Mouse (Mus musculus) ES-Bruce4 (cell line): ENCODE measurements at regions not wholly inside any gene's neighbourhood (a gene's known extent, or its start where the extent isn't known, plus 50 kb on each side); places are given as distances from the start of the nearest gene placed in this dataset.

Experiments
- H3K27ac ChIP-seq: 2 replicates; pipeline ENCODE4 v1.5.1; 2012; ENCODE audit warnings: low read length, inconsistent platforms; ENCODE audit not compliant: insufficient read depth
- H3K27me3 ChIP-seq: 2 replicates; pipeline ENCODE4 v1.6.1; 2012; ENCODE audit warnings: mild to moderate bottlenecking, low read length, inconsistent platforms; ENCODE audit not compliant: control insufficient read depth, poor library complexity, insufficient read depth, severe bottlenecking
- H3K36me3 ChIP-seq: 2 replicates; pipeline ENCODE4 v1.6.1; 2012; ENCODE audit warnings: inconsistent platforms, mild to moderate bottlenecking, low read length, moderate library complexity; ENCODE audit not compliant: control insufficient read depth, poor library complexity, insufficient read depth, severe bottlenecking
- H3K4me1 ChIP-seq: one replicate; pipeline ENCODE4 v1.8.1; 2011; ENCODE audit warnings: low read length; ENCODE audit not compliant: control insufficient read depth, insufficient read depth
- H3K4me3 ChIP-seq: 2 replicates; pipeline ENCODE4 v1.5.1; 2011; ENCODE audit warnings: low read depth, mild to moderate bottlenecking, low read length
- H3K9ac ChIP-seq: 2 replicates; pipeline ENCODE4 v1.6.1; 2012; ENCODE audit warnings: low read depth, mild to moderate bottlenecking, inconsistent platforms; ENCODE audit not compliant: poor library complexity, severe bottlenecking
- H3K9me3 ChIP-seq: replicated peaks from 2 replicates; pipeline ENCODE4 v1.6.1; 2012; ENCODE audit warnings: mild to moderate bottlenecking, low read length, inconsistent platforms; ENCODE audit not compliant: control insufficient read depth, poor library complexity, insufficient read depth, severe bottlenecking
- CTCF ChIP-seq: IDR thresholded peaks from one replicate; pipeline ENCODE4 v1.8.1; 2011; ENCODE audit warnings: low read depth, low read length
- EP300 ChIP-seq: IDR thresholded peaks from 2 replicates; pipeline ENCODE4 v1.6.1; 2011; ENCODE audit warnings: low read depth, low read length; ENCODE audit not compliant: insufficient read depth
- POLR2A ChIP-seq: IDR thresholded peaks from one replicate; pipeline ENCODE4 v1.8.1; 2011; ENCODE audit warnings: low read length; ENCODE audit not compliant: insufficient read depth

DNA sequence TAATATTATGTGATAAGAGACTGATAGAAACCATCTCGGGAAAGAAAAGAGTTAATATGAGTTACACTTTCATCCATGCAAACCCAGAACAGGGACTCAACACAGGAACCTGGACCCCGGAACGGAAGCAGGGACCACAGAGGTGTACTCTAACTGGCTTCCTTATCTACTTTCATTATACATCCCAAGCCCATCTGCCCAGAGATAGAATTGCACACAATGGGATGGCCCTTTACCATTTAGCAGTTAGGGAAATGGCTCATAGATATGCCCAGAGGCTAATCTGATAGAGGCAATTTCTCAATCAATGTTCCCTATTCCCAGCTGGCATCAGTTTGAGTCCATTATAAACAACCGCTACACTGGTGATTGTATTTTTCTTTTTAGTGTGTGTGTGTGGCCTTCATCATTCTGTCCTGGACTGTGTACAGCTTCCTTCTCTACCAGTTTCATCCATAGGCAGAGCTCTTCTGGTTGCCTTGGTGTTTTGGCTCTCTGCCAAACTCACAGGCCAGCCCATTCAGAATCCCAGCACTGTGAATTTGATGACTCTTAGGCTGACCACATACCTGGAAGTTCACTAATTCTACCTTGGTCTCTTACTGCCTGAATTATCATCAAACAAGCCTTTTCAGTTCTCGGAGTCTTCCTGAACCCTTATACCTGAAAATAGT, 594.1 kb downstream of the Trib2 start:
- H3K9me3 ChIP-seq = no peaks in the 10 kb centered on the region
- H3K4me1 ChIP-seq = no peaks in the 10 kb centered on the region
- H3K36me3 ChIP-seq = no peaks in the 10 kb centered on the region
- no peak overlapping the region for H3K4me3 ChIP-seq
- TF ChIP-seq CTCF = no peak
- no peak for TF ChIP-seq POLR2A
- no peak for TF ChIP-seq EP300
- no peak overlapping the region for H3K27ac ChIP-seq
- H3K9ac ChIP-seq = no peak overlapping the region
- H3K27me3 ChIP-seq = no peaks in the 10 kb centered on the region

DNA sequence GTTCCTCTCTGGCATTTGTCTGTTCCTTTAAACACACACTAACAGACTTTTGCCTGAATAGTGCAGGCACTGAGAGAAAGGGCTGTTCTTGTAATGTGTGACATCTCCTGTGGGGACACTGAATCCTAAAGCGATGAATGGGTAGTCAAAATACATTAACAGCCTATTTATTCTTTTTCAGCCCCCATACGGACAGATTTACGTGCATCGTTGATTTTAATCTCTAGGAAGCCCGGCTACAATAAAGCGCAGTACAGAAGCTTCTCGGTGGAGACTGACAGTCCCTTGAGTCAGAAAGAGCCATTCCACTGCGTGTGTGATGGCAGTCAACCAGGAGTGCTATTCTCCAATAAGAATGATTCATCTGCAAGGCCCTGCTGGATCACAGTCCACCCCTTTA, 598.2 kb downstream of the Trib2 start:
- H3K9me3 ChIP-seq = no peaks in the 10 kb centered on the region
- no peak overlapping the region for H3K27ac ChIP-seq
- H3K27me3 ChIP-seq = no peaks in the 10 kb centered on the region
- no peak overlapping the region for H3K9ac ChIP-seq
- H3K4me3 ChIP-seq = no peak overlapping the region
- no peaks in the 10 kb centered on the region for H3K36me3 ChIP-seq
- TF ChIP-seq EP300 (no peak), CTCF (no peak), POLR2A (no peak)
- H3K4me1 ChIP-seq = no peaks in the 10 kb centered on the region

DNA sequence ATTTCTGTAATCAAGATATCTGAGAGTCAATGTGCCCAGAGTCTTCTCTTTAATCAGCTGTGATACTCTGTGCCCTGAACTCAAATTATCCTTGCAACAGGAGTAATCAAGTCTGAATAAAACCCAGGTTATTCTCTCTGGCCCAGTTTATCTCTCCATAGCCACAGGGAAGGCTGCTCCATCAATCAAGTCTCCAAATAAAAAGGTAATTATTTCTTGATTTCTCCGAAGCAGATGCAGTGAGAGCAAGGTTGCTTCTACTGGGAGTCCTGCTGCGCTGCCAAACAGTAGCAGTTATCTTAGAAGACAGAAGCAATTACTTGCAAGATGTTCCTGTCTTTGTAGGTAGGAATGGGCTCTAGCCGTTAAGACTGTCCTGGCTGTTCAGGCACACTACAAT, 600.5 kb downstream of the Trib2 start:
- no peaks in the 10 kb centered on the region for H3K27me3 ChIP-seq
- no peaks in the 10 kb centered on the region for H3K36me3 ChIP-seq
- no peaks in the 10 kb centered on the region for H3K4me1 ChIP-seq
- H3K9ac ChIP-seq = no peak overlapping the region
- no peak overlapping the region for H3K27ac ChIP-seq
- H3K4me3 ChIP-seq = no peak overlapping the region
- TF ChIP-seq CTCF (no peak), POLR2A (no peak), EP300 (no peak)
- no peaks in the 10 kb centered on the region for H3K9me3 ChIP-seq

DNA sequence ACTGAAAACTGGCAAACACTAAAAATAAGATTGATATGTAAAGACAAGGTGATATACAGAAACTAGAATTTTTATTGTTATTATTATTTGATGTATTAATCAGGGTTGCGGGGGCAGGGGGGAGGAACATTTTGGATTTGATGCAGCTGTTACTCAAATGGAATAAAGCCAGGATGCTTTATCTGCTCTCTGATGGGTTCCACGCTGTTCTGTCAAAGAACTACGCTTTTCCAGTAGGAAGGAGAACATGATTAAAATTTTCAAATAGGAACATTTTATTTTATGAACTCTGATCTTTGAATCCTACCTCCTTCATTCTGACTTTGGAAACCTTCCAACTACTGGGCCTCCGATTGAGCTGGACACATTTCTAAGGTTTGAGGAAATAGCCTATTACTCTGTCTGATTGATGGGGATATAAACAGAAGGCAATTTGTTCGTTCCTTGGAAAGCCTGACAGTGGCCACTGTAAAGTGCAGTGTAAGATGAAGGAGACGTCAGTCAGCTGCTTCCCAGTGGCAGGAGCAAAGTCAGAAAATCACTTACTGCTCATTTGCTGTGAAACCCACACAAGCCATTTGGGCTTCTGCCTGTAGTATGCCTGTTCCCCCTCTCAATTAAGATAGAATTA, 642.2 kb downstream of the Trib2 start:
- TF ChIP-seq POLR2A = no peak
- TF ChIP-seq EP300 = no peak
- TF ChIP-seq CTCF = no peak

DNA sequence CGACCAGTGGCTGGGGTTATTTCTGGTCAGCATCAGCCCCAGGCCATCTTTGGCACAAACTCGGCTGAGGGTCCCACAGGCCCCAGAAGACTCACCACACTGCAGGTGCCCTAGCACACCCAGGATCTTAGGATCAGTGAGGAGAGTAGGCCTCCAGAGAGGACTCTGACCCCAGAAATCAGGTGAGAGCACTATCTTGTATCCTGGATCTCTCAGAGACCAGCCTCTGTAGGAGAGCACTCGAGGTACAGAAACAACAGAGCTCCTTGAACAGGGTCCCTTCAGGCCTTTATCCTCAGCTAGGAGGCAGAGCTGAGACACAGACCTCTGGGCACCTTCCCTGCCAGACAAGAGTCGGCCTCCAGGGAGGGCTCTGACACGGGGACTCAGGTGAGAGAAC, 654.1 kb downstream of the Trib2 start:
- no peaks in the 10 kb centered on the region for H3K4me1 ChIP-seq
- H3K27me3 ChIP-seq = no peaks in the 10 kb centered on the region
- no peak overlapping the region for H3K4me3 ChIP-seq
- no peak overlapping the region for H3K9ac ChIP-seq
- TF ChIP-seq POLR2A (no peak), CTCF (no peak), EP300 (no peak)
- no peaks in the 10 kb centered on the region for H3K36me3 ChIP-seq
- H3K9me3 ChIP-seq = no peaks in the 10 kb centered on the region
- no peak overlapping the region for H3K27ac ChIP-seq

More for the DNA sequence above, 642.2 kb downstream of the Trib2 start:
- Histone ChIP-seq H3K36me3 (no peaks in the 10 kb centered on the region), H3K27me3 (no peaks in the 10 kb centered on the region), H3K27ac (no peak overlapping the region), H3K4me3 (no peak overlapping the region), H3K9me3 (no peaks in the 10 kb centered on the region), H3K4me1 (no peaks in the 10 kb centered on the region), H3K9ac (no peak overlapping the region)

DNA sequence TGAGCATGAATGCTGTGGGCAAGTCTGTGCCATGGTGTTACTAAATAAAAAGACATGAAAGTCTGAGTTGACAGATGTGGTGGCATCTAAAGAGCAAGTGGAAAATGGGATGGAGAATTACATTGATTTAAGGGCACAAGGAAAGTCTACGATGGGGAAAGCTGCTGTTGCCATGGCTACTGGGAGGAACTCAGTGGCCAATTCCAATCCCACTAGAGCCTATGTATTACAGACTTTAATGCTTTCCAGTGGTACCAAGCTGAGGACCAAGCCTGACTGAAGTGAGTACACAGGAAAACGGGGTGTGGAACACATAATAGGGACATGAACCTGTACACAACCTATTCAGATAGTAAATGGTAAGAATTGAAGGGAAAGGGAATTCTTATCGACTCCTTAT, 654.9 kb downstream of the Trib2 start:
- no peaks in the 10 kb centered on the region for H3K9me3 ChIP-seq

More for the DNA sequence above, 654.9 kb downstream of the Trib2 start:
- H3K27ac ChIP-seq = no peak overlapping the region
- no peak for TF ChIP-seq POLR2A
- TF ChIP-seq EP300 = no peak
- no peak for TF ChIP-seq CTCF
- H3K27me3 ChIP-seq = no peaks in the 10 kb centered on the region
- H3K4me1 ChIP-seq = no peaks in the 10 kb centered on the region
- H3K4me3 ChIP-seq = no peak overlapping the region
- H3K36me3 ChIP-seq = no peaks in the 10 kb centered on the region
- H3K9ac ChIP-seq = no peak overlapping the region
